Mouse (Mus musculus) embryonic facial prominence, embryonic 10.5 days (tissue): ENCODE data around the gene Sh3yl1. TPM values are rescaled to one million over a fixed set of nuclear protein-coding genes. Genes with fewer than 3 reads are reported as not detected.

Source experiments
- DNase-seq: peaks from one replicate; pipeline ENCODE4 v3.0.0-alpha.2; 2017; ENCODE audit warnings: low spot score
- H3K27ac ChIP-seq: fragments of 300-500 bp; sonication (generic); replicated peaks from 2 replicates; pipeline ENCODE4 v1.5.1; 2016; ENCODE audit warnings: mild to moderate bottlenecking
- H3K27me3 ChIP-seq: fragments of 300-500 bp; sonication (generic); replicated peaks from 2 replicates; pipeline ENCODE4 v1.6.1; 2016; ENCODE audit warnings: low read depth, mild to moderate bottlenecking; ENCODE audit not compliant: poor library complexity, severe bottlenecking
- H3K36me3 ChIP-seq: fragments of 300-500 bp; sonication (generic); replicated peaks from 2 replicates; pipeline ENCODE4 v1.6.1; 2016; ENCODE audit warnings: mild to moderate bottlenecking, moderate library complexity
- H3K4me1 ChIP-seq: fragments of 300-500 bp; sonication (generic); 2 replicates; pipeline ENCODE4 v1.6.1; 2016
- H3K4me3 ChIP-seq: fragments of 300-500 bp; sonication (generic); 2 replicates; pipeline ENCODE4 v1.5.1; 2016; ENCODE audit warnings: mild to moderate bottlenecking, moderate library complexity
- H3K9me3 ChIP-seq: fragments of 300-500 bp; sonication (generic); 2 replicates; pipeline ENCODE4 v1.6.1; 2016; ENCODE audit warnings: mild to moderate bottlenecking
- WGBS: fragments of 180-500 bp; shearing (Covaris S2); methylation state at CpG from one replicate; pipeline ENCODE4 v1.1.7; 2016; 5-methylcytosine and 5-hydroxymethylcytosine counted together
- polyA plus RNA-seq: library from polyadenylated mRNA; unstranded; fragments of >200 nt; fragmentation: Nextera tagmentation; extraction: Ambion mirVana; gene quantifications from 2 replicates; pipeline ENCODE4 v1.2.1, GENCODE M21; 2016

Sh3yl1 gene
- polyA plus RNA-seq, 1 experiment from 2014 or later, result 18.4 TPM

GRCm38 (mm10) chr12:30908658-30909057, 2.8 kb upstream of the Sh3yl1 start:
- H3K36me3 ChIP-seq, result peaks cover 20% of the 10 kb centered on the region
- WGBS, result 84% methylated on average over 1 of the region's 1 CpGs
- no peaks in the 10 kb centered on the region for H3K9me3 ChIP-seq
- peaks cover 18% of the 10 kb centered on the region for H3K4me1 ChIP-seq
- H3K4me3 ChIP-seq, result no peak overlapping the region
- H3K27ac ChIP-seq, result no peak overlapping the region
- no peaks in the 10 kb centered on the region for H3K27me3 ChIP-seq
- no peak for DNase-seq

GRCm38 (mm10) chr12:30909881-30910280, 1.6 kb upstream of the Sh3yl1 start:
- WGBS, result 86% methylated on average over 2 of the region's 2 CpGs
- Histone ChIP-seq H3K9me3 (no peaks in the 10 kb centered on the region), H3K4me1 (peaks cover 18% of the 10 kb centered on the region), H3K36me3 (peaks cover 8% of the 10 kb centered on the region), H3K27ac (no peak overlapping the region), H3K27me3 (no peaks in the 10 kb centered on the region), H3K4me3 (no peak overlapping the region)
- no peak for DNase-seq

GRCm38 (mm10) chr12:30910860-30911259, 608 bp upstream of the Sh3yl1 start:
- Histone ChIP-seq H3K4me3 (peak overlapping the region; percentile 83), H3K9me3 (0 out of 2 replicates have a peak, but pooled peaks cover 2% of the 10 kb centered on the region), H3K36me3 (peaks cover under 1% of the 10 kb centered on the region; the same call in 1 of the 2 replicates), H3K27ac (peak overlapping the region; percentile 91), H3K4me1 (peaks cover 18% of the 10 kb centered on the region), H3K27me3 (no peaks in the 10 kb centered on the region)
- no peak for DNase-seq
- 20% methylated on average over 8 of the region's 8 CpGs for WGBS

- under 1% methylated on average over 19 of the region's 19 CpGs for WGBS
These were observed 547 bp downstream of the Sh3yl1 start for GRCm38 (mm10) chr12:30912048-30912381.

GRCm38 (mm10) chr12:30912840-30913239, 1.4 kb downstream of the Sh3yl1 start:
- no peak overlapping the region for H3K27ac ChIP-seq
- H3K27me3 ChIP-seq, result no peaks in the 10 kb centered on the region
- H3K36me3 ChIP-seq, result no peaks in the 10 kb centered on the region
- peaks cover 18% of the 10 kb centered on the region for H3K4me1 ChIP-seq
- H3K9me3 ChIP-seq, result 0 out of 2 replicates have a peak, but pooled peaks cover 2% of the 10 kb centered on the region
- WGBS, result 61% methylated on average over 3 of the region's 3 CpGs
- no peak for DNase-seq
- H3K4me3 ChIP-seq, result peak overlapping the region; percentile 83; the same call in 1 of the 2 replicates

More at GRCm38 (mm10) chr12:30912048-30912381, 547 bp downstream of the Sh3yl1 start:
- no peaks in the 10 kb centered on the region for H3K36me3 ChIP-seq
- peaks cover 18% of the 10 kb centered on the region for H3K4me1 ChIP-seq
- H3K27me3 ChIP-seq, result no peaks in the 10 kb centered on the region
- H3K9me3 ChIP-seq, result 0 out of 2 replicates have a peak, but pooled peaks cover 2% of the 10 kb centered on the region
- peak overlapping the region; percentile 91 for H3K27ac ChIP-seq
- peak overlapping the region; percentile 83 for H3K4me3 ChIP-seq
- DNase-seq, result peak; percentile 63

GRCm38 (mm10) chr12:30922401-30922800, 10.9 kb downstream of the Sh3yl1 start:
- no peak for DNase-seq
- Histone ChIP-seq H3K9me3 (no peaks in the 10 kb centered on the region), H3K27ac (no peak overlapping the region), H3K4me1 (no peaks in the 10 kb centered on the region), H3K36me3 (peaks cover 5% of the 10 kb centered on the region; the same call in 1 of the 2 replicates), H3K4me3 (no peak overlapping the region), H3K27me3 (no peaks in the 10 kb centered on the region)
- WGBS, result 89% methylated on average over 3 of the region's 3 CpGs

GRCm38 (mm10) chr12:30928182-30928581, 16.7 kb downstream of the Sh3yl1 start:
- DNase-seq, result no peak
- no peaks in the 10 kb centered on the region for H3K27me3 ChIP-seq
- 91% methylated on average over 6 of the region's 6 CpGs for WGBS
- H3K4me3 ChIP-seq, result no peak overlapping the region
- no peak overlapping the region for H3K27ac ChIP-seq
- no peaks in the 10 kb centered on the region for H3K9me3 ChIP-seq
- H3K36me3 ChIP-seq, result no peaks in the 10 kb centered on the region; the same call in 1 of the 2 replicates
- no peaks in the 10 kb centered on the region for H3K4me1 ChIP-seq

GRCm38 (mm10) chr12:30933299-30933698, 21.8 kb downstream of the Sh3yl1 start:
- H3K36me3 ChIP-seq, result no peaks in the 10 kb centered on the region; the same call in 1 of the 2 replicates
- DNase-seq, result no peak
- H3K4me1 ChIP-seq, result no peaks in the 10 kb centered on the region
- H3K9me3 ChIP-seq, result no peaks in the 10 kb centered on the region
- H3K27ac ChIP-seq, result no peak overlapping the region
- 75% methylated on average over 2 of the region's 2 CpGs for WGBS
- H3K27me3 ChIP-seq, result no peaks in the 10 kb centered on the region
- no peak overlapping the region for H3K4me3 ChIP-seq

- H3K27me3 ChIP-seq, result no peaks in the 10 kb centered on the region
- DNase-seq, result no peak
- peaks cover 12% of the 10 kb centered on the region for H3K36me3 ChIP-seq
- H3K4me1 ChIP-seq, result no peaks in the 10 kb centered on the region
- WGBS, result 75% methylated on average over 2 of the region's 2 CpGs
- no peaks in the 10 kb centered on the region for H3K9me3 ChIP-seq
- no peak overlapping the region for H3K4me3 ChIP-seq
- H3K27ac ChIP-seq, result no peak overlapping the region
These were observed 25.4 kb downstream of the Sh3yl1 start for GRCm38 (mm10) chr12:30936899-30937298.

GRCm38 (mm10) chr12:30943057-30943986, 31.9 kb downstream of the Sh3yl1 start:
- H3K9me3 ChIP-seq, result no peaks in the 10 kb centered on the region
- H3K27me3 ChIP-seq, result no peaks in the 10 kb centered on the region
- H3K36me3 ChIP-seq, result peaks cover 34% of the 10 kb centered on the region
- peaks cover 7% of the 10 kb centered on the region for H3K4me1 ChIP-seq
- DNase-seq, result no peak
- H3K4me3 ChIP-seq, result no peak overlapping the region
- no peak overlapping the region for H3K27ac ChIP-seq
- 87% methylated on average over 14 of the region's 14 CpGs for whole genome bisulfite sequencing

- Histone ChIP-seq H3K9me3 (no peaks in the 10 kb centered on the region), H3K27me3 (no peaks in the 10 kb centered on the region), H3K27ac (no peak overlapping the region), H3K4me3 (no peak overlapping the region), H3K36me3 (peaks cover 34% of the 10 kb centered on the region), H3K4me1 (peaks cover 7% of the 10 kb centered on the region)
- peak; percentile 36 for DNase-seq
- WGBS, result 41% methylated on average over 3 of the region's 3 CpGs
These were observed 32.7 kb downstream of the Sh3yl1 start for GRCm38 (mm10) chr12:30944197-30944596.

- Histone ChIP-seq H3K36me3 (no peaks in the 10 kb centered on the region), H3K9me3 (no peaks in the 10 kb centered on the region), H3K4me1 (no peaks in the 10 kb centered on the region), H3K27me3 (no peaks in the 10 kb centered on the region), H3K4me3 (no peak overlapping the region), H3K27ac (no peak overlapping the region)
- no peak for DNase-seq
- WGBS, result 81% methylated on average over 2 of the region's 2 CpGs
These were observed 59.2 kb downstream of the Sh3yl1 start for GRCm38 (mm10) chr12:30970700-30971099.

- no peak overlapping the region for H3K4me3 ChIP-seq
- H3K4me1 ChIP-seq, result no peaks in the 10 kb centered on the region
- no peaks in the 10 kb centered on the region for H3K27me3 ChIP-seq
- DNase-seq, result no peak
- no peaks in the 10 kb centered on the region for H3K36me3 ChIP-seq
- H3K27ac ChIP-seq, result no peak overlapping the region
- no peaks in the 10 kb centered on the region for H3K9me3 ChIP-seq
- WGBS, result 84% methylated on average over 4 of the region's 4 CpGs
These were observed 92.3 kb downstream of the Sh3yl1 start for GRCm38 (mm10) chr12:31003795-31004194.
